Mouse (Mus musculus) liver, embryonic 11.5 days (tissue): Measurements from ENCODE around the gene Pate2. TPM values are rescaled to one million over a fixed set of nuclear protein-coding genes. Genes with fewer than 3 reads are reported as not detected.

ENCODE experiments used
- ATAC-seq: fragments of 200-750 bp; cut with Nextera tagmentation; replicated peaks from 2 replicates; pipeline ENCODE4 v1.8.0; 2017; ENCODE audit warnings: moderate number of reproducible peaks, mild to moderate bottlenecking, moderate TSS enrichment, moderate library complexity; ENCODE audit not compliant: low FRiP score
- DNase-seq: peaks from one replicate; pipeline ENCODE4 v3.0.0-alpha.2; 2017; ENCODE audit warnings: low spot score
- H3K27ac ChIP-seq: fragments of 300-500 bp; sonication (generic); 2 replicates; pipeline ENCODE4 v1.5.1; 2014; ENCODE audit warnings: mild to moderate bottlenecking, low read depth, low read length, control low read depth
- H3K27me3 ChIP-seq: fragments of 300-500 bp; sonication (generic); replicated peaks from 2 replicates; pipeline ENCODE4 v1.6.1; 2014; ENCODE audit warnings: low read length, mixed read lengths; ENCODE audit not compliant: control insufficient read depth, insufficient read depth
- H3K36me3 ChIP-seq: fragments of 300-500 bp; sonication (generic); 2 replicates; pipeline ENCODE4 v1.6.1; 2014; ENCODE audit warnings: mild to moderate bottlenecking, low read length, moderate library complexity, mixed read lengths; ENCODE audit not compliant: control insufficient read depth, insufficient read depth
- H3K4me1 ChIP-seq: fragments of 300-500 bp; sonication (generic); replicated peaks from 2 replicates; pipeline ENCODE4 v1.6.1; 2014; ENCODE audit warnings: low read length, mixed read lengths; ENCODE audit not compliant: control insufficient read depth, insufficient read depth
- H3K4me2 ChIP-seq: fragments of 300-500 bp; sonication (generic); 2 replicates; pipeline ENCODE4 v1.6.1; 2014; ENCODE audit warnings: mild to moderate bottlenecking, control low read depth, moderate library complexity
- H3K4me3 ChIP-seq: fragments of 300-500 bp; sonication (generic); 2 replicates; pipeline ENCODE4 v1.5.1; 2014; ENCODE audit warnings: low read depth, low read length, control low read depth
- H3K9ac ChIP-seq: fragments of 300-500 bp; sonication (generic); 2 replicates; pipeline ENCODE4 v1.6.1; 2014; ENCODE audit warnings: low read depth, low read length, control low read depth
- H3K9me3 ChIP-seq: fragments of 300-500 bp; sonication (generic); 2 replicates; pipeline ENCODE4 v1.6.1; 2016; ENCODE audit warnings: low read length, inconsistent platforms, mixed read lengths; ENCODE audit not compliant: control insufficient read depth
- WGBS: fragments of 180-500 bp; shearing (Covaris S2); extraction: QIAGEN DNeasy Blood & Tissue Kit; methylation state at CpG from one replicate; pipeline ENCODE4 v1.1.7; 2014; 5-methylcytosine and 5-hydroxymethylcytosine counted together
- polyA plus RNA-seq: library from polyadenylated mRNA; unstranded; fragments of >200 nt; fragmentation: Nextera tagmentation; extraction: Ambion mirVana; gene quantifications from 2 replicates; pipeline ENCODE4 v1.2.1, GENCODE M21; 2014

The Pate2 gene
- 0.16 TPM in 1 of 2 replicates, not detected in the other for polyA plus RNA-seq

- H3K9me3 ChIP-seq: no peaks in the 10 kb centered on the region
- H3K9ac ChIP-seq: peak within 1 kb of the TSS; percentile 92
- DNase-seq: peak; percentile 90
- WGBS: under 1% methylated on average over 86 of the region's 86 CpGs
- peaks cover 12% of the 10 kb centered on the region for H3K27me3 ChIP-seq
- H3K4me3 ChIP-seq: peak within 1 kb of the TSS; percentile 77
- peak; percentile 96 for ATAC-seq
- H3K27ac ChIP-seq: peak within 1 kb of the TSS; percentile 93
- H3K4me2 ChIP-seq: peak within 1 kb of the TSS; percentile 85
- no peaks in the 10 kb centered on the region for H3K4me1 ChIP-seq
- H3K36me3 ChIP-seq: peaks cover 11% of the 10 kb centered on the region; the same call in 1 of the 2 replicates
Measured at GRCm38 (mm10) chr9:35569571-35570534, at the start of gene Pate2, which contains the start of gene Hyls1. Gene Pate2, plus strand, starts transcription at chr9:35570284. Gene Hyls1, minus strand, starts transcription at chr9:35570398.

GRCm38 (mm10) chr9:35520631-35521348 is 49.3 kb upstream of the Pate2 start:
- 61% methylated on average over 6 of the region's 6 CpGs for WGBS
- Histone ChIP-seq H3K4me3 (no peak overlapping the region), H3K4me2 (no peak overlapping the region), H3K9ac (no peak overlapping the region), H3K4me1 (no peaks in the 10 kb centered on the region), H3K9me3 (no peaks in the 10 kb centered on the region), H3K36me3 (no peaks in the 10 kb centered on the region), H3K27ac (no peak overlapping the region), H3K27me3 (no peaks in the 10 kb centered on the region)
- ATAC-seq: no peak
- DNase-seq: no peak

- Histone ChIP-seq H3K4me2 (no peak overlapping the region), H3K4me1 (no peaks in the 10 kb centered on the region), H3K36me3 (no peaks in the 10 kb centered on the region), H3K4me3 (no peak overlapping the region), H3K9me3 (no peaks in the 10 kb centered on the region), H3K27ac (no peak overlapping the region), H3K27me3 (no peaks in the 10 kb centered on the region), H3K9ac (no peak overlapping the region)
- 69% methylated on average over 2 of the region's 2 CpGs for WGBS
- no peak for ATAC-seq
- DNase-seq: no peak
Measured at GRCm38 (mm10) chr9:35522241-35522640, 47.8 kb upstream of the Pate2 start.

DNA sequence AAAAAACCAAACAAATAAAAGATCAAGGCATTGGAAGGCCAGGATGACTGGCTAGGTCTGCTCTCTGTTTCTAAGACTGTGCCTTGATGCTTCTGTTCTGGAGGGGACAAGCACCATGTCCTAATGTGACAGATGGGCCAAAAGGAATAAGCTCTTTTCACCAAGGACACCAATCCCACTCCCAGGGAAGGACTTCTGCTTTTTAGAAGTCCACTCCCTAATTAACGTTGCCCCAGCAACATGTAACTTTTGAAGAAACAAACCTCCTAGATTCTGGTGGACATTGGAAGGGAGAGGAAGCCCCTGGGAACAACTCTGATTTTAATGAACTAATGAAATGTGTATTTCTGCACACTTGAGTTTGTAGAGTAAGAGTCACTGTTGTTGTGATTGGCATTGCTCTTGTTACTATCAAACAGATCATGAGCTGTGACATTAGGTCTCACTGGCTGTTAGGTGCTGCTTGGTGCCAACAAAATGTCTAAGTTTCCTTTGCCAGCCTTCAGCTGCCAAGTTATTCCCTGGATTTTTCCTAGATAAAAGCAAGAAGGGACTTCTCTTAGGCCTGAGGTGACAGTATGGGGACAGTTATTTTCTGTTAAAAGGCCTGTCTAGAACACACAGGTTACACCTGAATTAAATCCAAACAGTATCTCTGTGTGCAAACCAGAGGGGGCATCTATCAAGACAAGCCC is 47.1 kb upstream of the Pate2 start:
- 44% methylated on average over 1 of the region's 1 CpGs for WGBS
- Histone ChIP-seq H3K4me3 (no peak overlapping the region), H3K27me3 (no peaks in the 10 kb centered on the region), H3K4me2 (no peak overlapping the region), H3K9ac (no peak overlapping the region), H3K4me1 (no peaks in the 10 kb centered on the region), H3K27ac (no peak overlapping the region), H3K9me3 (no peaks in the 10 kb centered on the region), H3K36me3 (no peaks in the 10 kb centered on the region)
- no peak for DNase-seq
- no peak for ATAC-seq

DNA sequence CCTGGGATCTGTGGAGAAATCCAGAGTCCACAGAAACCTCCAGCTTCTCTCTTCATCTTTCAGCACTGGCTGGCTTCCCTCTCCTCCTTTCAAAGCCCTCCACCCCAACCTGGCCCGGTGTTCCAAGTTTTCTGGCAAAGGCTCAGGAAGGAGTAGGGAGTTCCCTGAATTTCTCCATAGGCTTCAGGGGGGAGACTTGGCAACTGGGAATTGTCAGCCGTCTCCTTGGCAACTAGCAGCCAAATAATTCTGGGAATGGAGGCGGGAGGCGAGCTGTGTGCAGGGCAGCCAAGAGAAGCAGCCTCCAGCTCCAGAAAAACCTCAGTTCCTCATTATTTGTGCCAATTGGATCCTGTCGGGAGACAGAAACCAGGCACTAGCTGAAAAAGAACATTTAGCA is 46.5 kb upstream of the Pate2 start:
- Histone ChIP-seq H3K27me3 (no peaks in the 10 kb centered on the region), H3K4me1 (no peaks in the 10 kb centered on the region), H3K27ac (no peak overlapping the region), H3K9me3 (no peaks in the 10 kb centered on the region), H3K4me3 (no peak overlapping the region), H3K9ac (no peak overlapping the region), H3K36me3 (no peaks in the 10 kb centered on the region), H3K4me2 (no peak overlapping the region)
- ATAC-seq (no peak), DNase-seq (no peak)
- WGBS: 46% methylated on average over 5 of the region's 5 CpGs

GRCm38 (mm10) chr9:35523941-35524411 is 46.1 kb upstream of the Pate2 start:
- Histone ChIP-seq H3K4me2 (no peak overlapping the region), H3K27me3 (no peaks in the 10 kb centered on the region), H3K4me3 (no peak overlapping the region), H3K27ac (no peak overlapping the region), H3K9ac (no peak overlapping the region), H3K9me3 (no peaks in the 10 kb centered on the region), H3K4me1 (no peaks in the 10 kb centered on the region), H3K36me3 (no peaks in the 10 kb centered on the region)
- WGBS: 24% methylated on average over 7 of the region's 7 CpGs
- DNase-seq: no peak
- ATAC-seq: no peak

DNA sequence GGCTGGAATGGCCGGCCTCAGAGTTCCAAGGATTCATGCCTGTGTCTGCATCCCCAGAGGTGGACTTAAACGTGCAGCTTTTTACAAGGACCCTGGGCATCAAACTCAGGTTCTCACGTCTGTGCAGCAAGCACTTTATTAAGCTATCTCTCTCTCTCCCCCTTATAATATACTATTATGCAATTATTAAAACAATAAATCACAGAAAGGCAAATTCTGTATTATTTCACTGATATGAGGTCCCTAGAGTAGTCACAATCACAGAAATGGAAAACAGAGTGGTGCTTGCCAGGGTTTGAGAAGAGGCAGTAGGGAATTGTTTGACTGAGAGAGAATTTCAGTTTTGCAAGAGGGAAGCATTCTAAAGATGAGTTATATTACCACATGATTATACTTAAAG is 40.9 kb upstream of the Pate2 start:
- Histone ChIP-seq H3K9me3 (no peaks in the 10 kb centered on the region), H3K9ac (no peak overlapping the region), H3K4me1 (no peaks in the 10 kb centered on the region), H3K4me3 (no peak overlapping the region), H3K27ac (no peak overlapping the region), H3K27me3 (no peaks in the 10 kb centered on the region), H3K36me3 (no peaks in the 10 kb centered on the region), H3K4me2 (no peak overlapping the region)
- ATAC-seq (no peak), DNase-seq (no peak)
- WGBS: 53% methylated on average over 3 of the region's 3 CpGs

- ATAC-seq (no peak), DNase-seq (no peak)
- WGBS: 18% methylated on average over 1 of the region's 1 CpGs
- H3K36me3 ChIP-seq: no peaks in the 10 kb centered on the region
- H3K27ac ChIP-seq: no peak overlapping the region
- H3K4me1 ChIP-seq: no peaks in the 10 kb centered on the region
- no peaks in the 10 kb centered on the region for H3K27me3 ChIP-seq
- H3K9me3 ChIP-seq: no peaks in the 10 kb centered on the region
- no peak overlapping the region for H3K9ac ChIP-seq
- no peak overlapping the region for H3K4me3 ChIP-seq
- no peak overlapping the region for H3K4me2 ChIP-seq
Measured at GRCm38 (mm10) chr9:35529796-35530195, 40.3 kb upstream of the Pate2 start.
